Mouse (Mus musculus) kidney, adult 8-10 months (tissue): ENCODE measurements at regions not wholly inside any gene's neighbourhood (a gene's known extent, or its start where the extent isn't known, plus 50 kb on each side); places are given as distances from the start of the nearest gene placed in this dataset.
A peak's percentile ranks its signal among the peaks of the same experiment; 100 is the strongest.

ENCODE experiments used
- DNase-seq, 2 experiments: peaks; one replicate each; pipeline ENCODE4 v3.0.0; 2022

DNA sequence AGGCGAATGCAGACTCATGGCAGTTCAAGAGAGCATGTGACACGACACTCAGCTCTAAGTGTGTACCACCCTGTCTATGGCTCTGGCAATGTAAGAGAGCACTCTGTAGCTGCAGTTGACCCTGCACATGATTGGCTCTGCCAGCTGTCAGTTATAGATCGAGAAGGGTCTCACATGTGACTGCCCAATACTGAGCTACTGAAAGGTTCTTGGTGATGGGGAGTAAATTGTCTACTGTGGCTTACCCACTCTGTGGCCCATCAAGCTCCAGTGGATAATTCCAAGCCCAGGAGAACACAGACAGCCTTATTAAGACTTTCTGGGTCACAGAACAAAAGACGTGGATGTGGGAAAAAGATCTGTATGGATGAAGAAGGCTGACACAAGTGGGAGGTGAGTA lies 920.3 kb downstream of the A830018L16Rik start:
- no peak for DNase-seq

DNA sequence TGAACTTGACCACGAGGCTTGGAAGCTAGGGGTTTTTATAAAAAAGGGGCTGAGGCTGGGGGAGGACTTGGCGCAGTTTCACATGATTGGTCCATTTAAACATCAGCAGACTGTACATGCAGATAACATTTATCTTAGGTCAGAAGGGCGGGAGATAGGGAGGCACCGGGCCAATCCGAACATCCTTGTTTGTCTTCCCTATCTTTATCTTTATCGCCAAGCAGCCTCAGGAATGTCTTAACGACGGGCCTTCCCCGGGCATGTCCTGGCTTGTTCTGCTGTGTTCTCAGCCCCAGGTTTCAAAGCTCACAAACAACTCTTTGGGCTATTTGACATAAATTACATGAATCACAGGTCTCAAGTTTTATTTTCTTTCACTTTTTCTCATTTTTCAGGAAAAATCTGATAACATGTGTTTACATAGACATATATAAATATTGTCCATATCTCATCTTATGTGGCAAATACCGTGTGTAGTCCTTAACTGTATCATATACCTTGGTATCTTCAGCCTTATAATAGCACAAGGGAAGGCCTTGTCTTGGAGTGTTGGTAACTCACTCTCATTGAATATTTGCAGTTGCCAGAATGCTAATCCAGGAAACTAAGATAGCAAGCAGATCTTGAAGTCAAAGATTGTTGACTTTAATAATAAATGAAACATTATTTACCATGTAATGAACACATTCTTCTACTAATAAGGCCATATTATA lies 931.0 kb downstream of the A830018L16Rik start:
- DNase-seq, result no peak

DNA sequence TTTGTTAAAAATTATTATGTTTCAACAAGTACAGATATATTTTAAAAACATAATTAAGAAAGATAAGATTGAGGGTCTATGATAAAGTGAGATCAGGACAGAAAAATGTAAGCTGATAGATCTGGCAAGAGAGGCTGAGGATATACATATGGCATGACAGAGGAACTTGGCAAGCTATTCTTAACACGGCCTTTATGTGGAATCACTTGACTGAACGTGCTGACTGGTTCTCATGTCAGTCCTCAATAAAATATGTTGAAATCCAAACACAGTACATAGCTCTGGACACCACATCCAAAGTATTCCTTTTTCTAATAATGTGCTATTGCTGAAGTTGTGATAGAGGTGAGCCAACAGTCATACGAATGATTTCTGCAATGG lies 931.5 kb downstream of the A830018L16Rik start:
- DNase-seq, result no peak

DNA sequence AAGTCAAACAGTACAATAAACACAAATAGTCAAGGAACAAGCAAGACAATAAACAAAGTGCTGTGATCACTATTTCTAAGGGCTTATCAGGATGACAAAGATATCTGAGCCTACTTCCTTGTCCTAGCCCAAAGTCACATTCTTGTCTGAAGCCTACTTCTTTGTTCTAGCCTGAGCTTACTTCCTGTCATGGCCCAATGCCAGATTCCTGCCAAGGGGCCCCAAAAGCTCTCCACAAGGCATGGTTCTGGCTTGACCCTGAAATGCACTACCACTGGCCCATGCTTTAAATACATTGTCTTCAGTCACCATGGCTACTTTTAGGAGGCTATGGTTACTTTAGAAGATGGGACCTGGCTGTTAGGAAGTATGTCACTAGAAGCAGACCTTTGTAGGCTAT lies 940.6 kb downstream of the A830018L16Rik start:
- no peak for DNase-seq

DNA sequence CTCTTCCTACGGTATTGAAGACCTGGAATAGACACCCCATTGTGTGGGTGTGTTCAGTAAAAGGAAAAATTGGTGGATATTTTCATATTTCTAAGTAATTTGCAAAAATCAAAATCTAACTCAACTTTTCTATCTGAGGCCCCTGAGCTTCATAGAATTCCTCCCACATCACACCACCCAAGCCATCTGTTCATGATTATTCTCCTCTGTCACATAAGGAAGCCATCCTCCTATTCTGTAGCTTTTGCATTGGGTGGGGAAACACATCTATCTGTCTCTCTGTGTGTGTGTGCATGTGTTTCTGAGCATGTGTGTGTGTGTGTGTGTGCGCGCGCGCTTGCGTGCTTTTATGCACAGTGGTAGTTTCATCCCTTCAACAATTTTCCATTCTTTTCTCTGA lies 954.0 kb downstream of the A830018L16Rik start:
- DNase-seq, result no peak

DNA sequence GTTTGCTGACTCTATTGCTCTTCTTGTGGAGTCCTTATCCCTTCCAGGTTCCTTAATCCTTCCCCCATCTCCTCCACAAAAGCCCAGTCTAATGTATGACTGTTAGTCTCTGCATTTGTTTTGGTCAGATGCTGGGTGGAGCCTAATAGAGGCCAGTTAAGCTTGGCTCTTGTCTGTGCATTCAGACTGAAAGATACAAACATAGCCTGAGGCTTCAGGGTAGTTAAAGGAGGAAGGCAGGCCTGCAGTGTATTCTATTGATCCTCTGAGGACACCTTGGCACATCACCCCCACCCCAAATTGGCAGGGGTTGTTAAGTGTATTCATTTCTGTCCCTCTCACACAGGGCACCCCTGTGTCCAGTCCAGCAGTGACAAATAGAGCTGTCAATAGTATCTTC lies 959.1 kb downstream of the A830018L16Rik start:
- DNase-seq, result no peak

DNA sequence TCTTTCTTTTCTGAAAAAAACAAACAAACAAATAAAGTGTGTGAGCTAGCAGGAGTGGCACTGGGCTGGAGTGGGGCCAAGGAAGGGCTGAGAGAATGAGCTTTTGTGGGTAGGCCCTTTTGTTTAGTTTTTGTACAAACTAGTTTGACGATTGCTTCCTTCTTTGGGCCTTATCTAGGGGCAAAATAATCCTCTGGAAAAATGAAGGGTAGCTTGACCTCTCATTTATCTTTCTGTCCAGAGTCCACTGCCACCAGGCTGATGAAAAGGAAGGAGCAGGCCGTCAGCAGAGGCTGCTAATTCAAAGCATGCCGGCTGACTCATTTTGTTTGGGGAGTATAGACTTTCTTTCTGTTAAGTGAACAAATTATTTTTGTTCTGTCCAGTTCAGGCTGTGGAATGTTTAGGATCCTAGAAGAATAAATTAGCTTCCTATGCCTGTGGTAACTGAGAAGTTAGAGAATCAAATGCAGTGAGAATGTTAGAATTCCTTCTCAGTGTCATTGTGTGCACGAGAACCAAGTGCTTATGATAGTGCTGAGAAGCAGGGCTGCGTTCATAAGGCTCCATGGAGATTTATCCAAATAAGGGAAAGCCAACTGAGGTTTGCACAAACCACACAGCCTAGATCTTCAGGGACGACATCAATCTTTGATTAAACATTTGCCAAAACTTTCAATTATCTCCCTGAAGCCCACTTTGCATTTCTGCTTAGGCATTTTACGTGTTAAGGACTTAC lies 984.4 kb downstream of the A830018L16Rik start:
- DNase-seq, result no peak

DNA sequence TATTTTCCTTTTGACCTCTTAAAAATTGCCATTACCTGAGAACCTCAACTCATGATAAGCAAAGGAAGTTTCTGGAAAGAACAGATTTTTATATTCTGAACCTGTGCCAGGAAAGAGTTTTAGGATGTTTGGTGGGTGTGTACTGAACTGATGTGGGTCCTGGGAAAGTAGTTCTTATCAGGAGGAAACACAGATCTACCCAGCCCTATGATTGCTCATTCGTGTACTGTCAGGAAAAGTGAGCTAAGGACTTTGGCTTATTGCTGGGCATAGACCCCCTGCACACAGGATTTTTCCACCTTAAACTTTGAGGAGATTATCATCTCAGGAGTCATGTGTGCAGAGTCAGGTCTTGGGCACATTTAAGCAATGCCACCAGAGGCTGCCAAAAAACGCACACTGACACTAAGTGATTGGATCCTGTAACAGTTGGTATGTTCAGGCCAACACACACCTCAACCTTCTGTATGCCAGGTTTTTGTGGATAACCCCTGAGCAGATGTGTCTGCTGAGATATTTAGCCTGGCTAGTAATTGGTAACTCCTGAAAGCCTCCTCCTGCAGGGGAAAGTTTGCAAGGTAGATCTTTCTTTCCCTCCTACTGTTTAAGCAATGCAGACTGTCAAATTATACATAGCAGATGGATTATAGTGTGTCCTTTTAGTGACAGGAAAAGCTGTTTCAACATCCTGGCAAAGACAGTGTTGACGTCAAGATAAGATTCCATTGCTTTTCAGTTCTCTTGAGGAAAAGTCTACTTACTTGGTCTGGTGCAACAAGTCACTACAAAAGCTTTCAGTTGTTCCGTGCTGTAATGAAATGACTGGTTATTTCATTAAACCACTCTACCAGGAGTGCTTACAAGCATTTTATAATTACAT lies 991.7 kb downstream of the A830018L16Rik start:
- peak in 1 of 2 experiments; percentile 12 for DNase-seq

DNA sequence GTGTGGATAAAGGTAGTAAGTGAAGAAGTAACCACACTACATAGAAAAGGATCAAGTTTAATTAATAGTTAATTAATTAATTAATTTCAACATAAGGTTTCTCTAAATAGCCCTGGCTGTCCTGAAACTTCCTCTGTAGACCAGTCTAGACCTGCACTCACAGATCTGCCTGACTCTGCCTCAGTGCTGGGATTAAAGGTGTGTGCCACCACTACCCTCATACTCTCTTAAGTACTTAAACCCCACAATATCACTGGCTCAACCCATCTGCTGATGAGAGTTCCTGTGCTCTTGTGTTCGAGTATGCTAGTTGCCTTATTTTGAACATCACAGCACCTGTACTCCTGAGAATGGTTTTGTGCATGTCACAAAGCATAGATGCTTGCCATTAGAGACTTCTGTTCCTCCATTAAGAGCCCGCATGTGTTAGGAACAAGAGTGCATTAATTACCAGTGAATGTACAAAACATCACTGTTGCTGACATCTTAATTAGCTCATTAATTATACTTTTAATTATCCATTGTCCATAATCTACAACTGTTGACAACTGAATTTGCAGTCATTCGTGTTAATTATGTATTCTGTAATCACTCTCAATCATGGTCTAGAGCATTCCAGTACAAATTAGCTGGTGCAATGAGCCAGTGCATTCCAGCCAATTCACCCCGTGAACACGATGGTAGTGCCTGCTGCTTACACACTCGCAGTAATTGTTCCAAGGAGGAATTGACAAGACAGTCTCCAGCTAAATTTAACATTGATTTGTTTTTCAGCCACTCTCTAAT lies 996.0 kb downstream of the A830018L16Rik start:
- DNase-seq, result no peak

DNA sequence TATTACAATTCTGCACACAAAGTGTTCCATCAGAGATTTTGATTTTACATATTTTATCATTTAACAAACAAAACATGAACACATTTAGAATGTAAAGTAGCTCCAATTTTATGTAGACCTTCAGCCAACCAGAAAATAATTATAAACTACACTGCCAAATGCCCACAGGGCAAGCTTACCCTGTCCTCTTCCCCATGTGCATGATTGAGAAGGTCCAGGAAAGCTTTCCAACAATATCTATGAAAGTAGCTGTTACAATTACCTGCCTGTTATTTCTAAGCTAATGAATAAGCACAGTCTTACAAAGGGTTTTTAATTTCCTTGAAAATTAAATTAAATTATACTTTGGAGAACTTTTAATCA lies 996.6 kb downstream of the A830018L16Rik start:
- DNase-seq, result no peak

DNA sequence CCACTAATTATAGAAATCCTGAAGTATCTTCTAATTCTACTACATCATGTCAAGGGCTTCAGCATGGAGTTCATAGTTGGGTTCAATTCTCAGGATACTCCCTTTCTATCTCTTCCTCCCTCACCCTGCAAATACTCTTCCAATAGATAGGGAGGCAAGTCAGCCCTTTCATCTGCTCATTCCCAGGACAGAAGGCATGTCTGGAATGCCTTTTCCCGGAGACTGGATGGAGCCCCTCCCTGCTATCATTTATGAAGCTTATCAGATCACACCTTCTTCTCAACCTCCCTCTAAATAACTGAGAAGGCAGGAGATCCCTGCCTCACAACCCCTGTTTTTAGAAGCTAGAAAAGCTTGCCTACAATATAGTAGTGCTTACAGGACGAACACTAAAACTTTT lies 1010.6 kb downstream of the A830018L16Rik start:
- no peak for DNase-seq

DNA sequence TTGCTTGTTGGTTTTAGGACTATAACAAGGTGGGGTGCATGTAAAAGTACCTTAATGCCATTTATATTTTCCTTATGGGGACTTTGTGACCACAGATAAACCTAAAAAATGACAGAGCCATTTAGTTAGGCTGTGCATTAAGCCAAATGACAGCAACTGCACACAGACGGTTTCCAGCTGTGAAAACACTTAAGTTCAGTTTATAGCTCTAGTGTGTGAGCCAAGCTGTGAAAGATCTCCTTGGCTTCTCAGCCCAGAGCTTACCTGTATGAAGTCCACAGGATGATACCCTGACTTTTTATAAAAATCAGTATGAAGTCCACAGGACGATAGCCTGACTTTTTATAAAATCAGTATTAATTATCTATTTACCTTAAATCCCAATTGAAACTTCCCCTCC lies 1024.0 kb downstream of the A830018L16Rik start:
- no peak for DNase-seq

DNA sequence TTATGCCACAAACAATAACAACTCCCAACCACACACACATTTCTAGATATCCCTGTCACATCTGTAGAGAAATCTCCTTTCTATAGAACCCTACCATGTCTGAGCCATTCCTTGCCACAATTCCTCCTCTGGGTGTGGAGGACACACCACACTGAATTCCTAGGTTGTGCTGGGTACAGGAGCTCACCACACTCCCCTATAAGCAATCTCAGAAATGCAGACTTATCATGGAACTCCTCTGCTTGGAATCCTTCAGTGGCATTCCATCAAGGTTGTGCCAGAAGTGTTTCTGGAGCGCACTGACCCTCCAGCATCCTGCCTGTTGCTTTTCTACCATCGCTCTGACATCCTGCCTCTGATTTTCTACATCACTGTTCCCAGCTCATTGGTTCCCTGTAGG lies 1052.3 kb downstream of the A830018L16Rik start:
- no peak for DNase-seq

DNA sequence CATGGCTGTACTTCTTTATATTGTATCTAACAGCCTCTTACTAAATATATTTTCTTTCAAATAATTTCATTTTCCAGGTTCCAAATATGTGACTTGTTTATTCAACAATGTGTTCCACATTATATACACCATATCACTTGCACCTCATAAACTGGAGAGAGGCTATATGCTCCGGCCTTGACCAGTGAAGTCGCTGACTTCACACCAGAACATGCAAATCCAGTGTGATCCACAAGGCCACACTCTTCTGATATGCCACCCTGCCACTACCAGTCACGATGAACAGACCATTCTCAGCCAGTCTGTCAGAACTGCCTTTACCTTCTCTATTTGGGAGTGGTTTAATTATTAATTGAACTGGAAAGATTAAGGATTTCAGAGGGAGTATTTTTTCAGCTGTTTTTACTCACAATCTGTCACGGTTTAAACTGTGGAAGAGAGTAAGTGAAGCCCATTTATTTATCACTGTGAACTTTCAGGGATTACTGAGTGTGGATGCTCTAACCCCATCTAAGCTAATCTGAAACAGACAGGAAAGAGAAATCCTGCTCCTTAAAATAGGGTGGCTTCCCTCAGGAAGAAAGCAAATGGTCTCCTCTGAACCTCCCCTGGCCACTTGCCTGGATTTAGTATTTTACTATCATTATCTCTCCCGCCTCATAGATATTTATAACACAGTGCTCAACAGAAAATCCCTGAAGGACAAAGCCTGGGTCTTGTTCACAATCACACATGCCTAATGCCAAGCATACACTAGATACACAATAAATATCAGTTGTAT lies 1065.3 kb downstream of the A830018L16Rik start:
- DNase-seq, result no peak

DNA sequence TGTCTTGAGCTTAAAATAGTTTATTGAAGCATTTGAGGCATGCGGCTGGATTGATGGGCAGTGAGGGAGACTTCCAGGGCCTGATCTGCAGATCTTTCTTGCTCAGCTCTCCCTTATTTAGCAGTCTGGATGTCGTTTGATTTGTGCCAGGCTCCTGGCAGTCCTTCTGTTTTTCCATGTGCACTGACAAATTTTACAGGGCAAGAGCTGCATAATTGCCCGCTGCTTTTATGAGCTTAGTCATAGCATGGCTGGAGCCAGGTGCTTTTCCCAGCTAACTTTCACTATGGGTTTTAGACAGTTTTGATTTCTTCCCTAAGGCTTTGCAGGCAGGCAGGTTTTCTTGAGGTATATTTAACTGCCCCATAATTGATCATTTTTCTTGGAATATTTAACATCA lies 1086.5 kb downstream of the A830018L16Rik start:
- no peak for DNase-seq

DNA sequence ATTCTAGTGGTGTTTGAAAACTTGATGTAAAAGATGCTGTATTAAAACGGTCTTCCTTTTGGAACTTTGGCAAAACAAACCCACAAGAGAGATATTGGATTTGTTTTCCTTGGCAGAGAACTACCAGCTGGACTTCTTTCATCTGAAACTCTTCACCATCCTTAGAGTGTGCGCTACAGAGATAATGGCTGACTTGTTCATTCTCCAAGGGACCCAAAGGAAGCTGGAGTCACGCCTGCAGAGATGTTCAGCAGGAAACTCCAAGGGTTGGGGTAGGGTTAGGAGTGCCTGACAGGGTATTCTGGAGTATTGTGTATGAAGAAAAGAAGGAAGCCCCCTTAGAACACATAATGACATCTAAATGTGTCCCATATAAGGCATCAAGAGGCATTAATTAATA lies 1094.1 kb downstream of the A830018L16Rik start:
- DNase-seq, result no peak

DNA sequence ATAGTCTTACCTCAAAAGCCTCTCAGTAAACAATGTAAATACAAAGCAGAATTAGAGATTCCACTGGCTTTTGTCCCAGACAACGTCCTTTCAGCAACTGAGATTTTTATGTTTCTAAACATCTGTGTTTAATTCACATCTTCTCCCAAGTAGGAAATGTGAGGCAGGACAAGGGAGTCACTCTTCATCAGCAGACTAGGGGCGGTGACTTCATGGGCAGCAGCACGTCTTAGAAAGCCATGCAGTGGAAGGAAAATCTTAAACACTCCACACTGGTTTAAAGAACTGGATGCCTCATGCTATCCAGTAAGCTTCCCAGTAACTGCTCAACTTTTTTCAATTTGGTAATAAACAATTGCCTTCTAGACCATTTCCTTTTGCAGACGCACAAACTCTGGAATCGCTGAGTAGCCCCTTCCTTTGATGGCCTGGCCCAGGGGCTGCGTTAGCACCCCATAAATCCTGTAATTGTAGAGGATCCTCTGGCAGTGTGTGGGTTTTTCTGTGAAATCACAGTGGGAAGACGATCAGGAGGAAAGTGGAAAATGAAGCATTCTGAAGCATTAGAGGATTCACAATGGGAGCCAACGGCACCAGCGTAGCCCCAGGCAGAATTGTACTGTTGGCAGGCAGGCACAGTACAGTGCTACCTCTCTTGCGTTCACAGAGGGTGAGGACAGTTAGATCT lies 1096.4 kb downstream of the A830018L16Rik start:
- no peak for DNase-seq

DNA sequence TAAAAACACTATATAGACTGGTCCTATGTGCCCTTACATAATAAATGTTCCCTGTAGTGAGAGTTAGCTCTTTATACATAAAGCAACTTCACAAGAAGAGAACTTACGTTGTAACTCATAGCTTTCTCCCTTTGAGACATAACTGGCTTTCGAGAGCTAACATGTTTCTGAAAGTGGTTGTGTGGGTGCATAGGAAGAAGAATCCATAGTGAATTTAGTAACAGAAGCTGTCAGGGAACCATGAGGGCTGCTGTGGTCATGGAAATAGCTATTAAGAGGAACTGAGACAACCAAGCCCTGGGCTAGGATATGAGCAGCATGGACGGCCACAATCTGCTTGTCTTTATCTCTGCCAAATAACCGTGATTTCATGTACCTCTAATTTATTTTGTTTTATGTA lies 1105.7 kb downstream of the A830018L16Rik start:
- no peak for DNase-seq

DNA sequence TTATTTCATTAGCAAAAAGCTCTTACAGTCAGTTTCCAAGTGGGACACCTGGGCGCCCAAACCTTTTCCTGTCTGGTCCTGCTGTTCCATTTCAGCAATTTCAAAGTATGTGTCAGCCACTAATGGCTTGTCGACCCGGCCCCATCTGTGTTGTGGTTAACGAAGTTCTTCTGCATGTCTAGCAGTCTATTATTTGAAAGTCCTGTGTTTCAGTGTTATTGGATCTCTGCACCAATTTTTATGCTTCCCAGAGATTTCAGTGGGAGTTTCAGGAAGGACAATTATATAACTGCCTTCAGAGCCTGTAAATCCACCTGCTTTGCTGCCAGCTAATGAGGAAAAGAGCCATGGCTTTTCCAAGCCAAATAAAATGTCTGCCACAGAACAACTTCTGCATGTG lies 1142.0 kb downstream of the A830018L16Rik start:
- DNase-seq, result no peak

DNA sequence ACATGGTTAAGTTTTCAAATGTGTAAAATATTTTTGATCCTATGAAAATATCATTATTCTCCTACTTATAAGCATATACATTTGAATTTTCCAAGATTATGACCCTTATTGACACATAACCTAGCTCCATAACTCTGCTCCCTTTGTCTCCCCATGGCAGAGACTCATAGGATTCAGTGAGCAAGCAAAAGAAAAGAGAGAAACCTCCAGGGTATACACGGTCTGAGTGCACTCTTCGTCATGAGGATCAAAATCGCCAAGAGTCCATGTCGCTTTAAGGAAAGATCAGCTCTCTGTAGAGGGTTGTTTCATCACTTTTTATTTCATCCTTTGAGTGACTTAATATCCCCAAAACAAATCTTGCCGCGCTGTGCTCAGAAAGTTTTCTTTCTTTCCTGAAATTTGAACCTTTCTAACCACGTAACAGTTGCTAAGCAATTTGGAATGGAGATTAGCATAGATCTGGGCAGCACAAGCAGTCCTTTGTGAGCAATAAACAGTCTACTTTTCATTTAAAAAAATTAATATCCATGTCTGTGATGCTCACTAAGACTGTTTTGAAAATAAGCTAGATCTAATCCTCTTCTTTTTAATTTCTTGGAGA lies 1158.0 kb downstream of the A830018L16Rik start:
- no peak for DNase-seq

DNA sequence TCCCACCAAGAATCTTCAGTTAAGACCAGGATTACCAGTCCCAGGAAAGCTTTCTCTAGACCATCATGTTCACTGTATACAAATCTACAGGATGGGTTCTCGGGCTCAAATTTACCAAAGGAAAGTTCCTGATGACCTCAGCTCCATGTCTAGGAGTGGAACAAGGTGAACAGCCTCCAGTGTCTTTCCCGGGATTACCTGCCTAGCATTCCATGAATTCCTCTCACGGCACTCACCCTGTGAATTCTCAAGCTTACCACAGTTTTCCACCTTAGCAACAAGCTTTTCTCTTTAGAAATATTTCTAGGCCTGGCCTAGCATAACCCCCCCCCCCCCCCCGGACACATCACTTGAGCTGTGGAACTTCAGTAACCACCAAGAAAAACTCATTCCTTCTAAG lies 1158.9 kb downstream of the A830018L16Rik start:
- no peak for DNase-seq
